Mouse (Mus musculus) lung, embryonic 16.5 days (tissue): ENCODE measurements around the gene Ppp2r5a. TPM values are rescaled to one million over a fixed set of nuclear protein-coding genes. Genes with fewer than 3 reads are reported as not detected.

Experiments
- ATAC-seq: fragments of 200-750 bp; cut with Nextera tagmentation; 2 replicates; pipeline ENCODE4 v1.8.0; 2017; ENCODE audit warnings: low read depth, mild to moderate bottlenecking, moderate library complexity
- H3K27ac ChIP-seq: fragments of 300-500 bp; sonication (generic); 2 replicates; pipeline ENCODE4 v1.5.1; 2014; ENCODE audit warnings: mild to moderate bottlenecking, control low read depth, low read length
- H3K27me3 ChIP-seq: fragments of 300-500 bp; sonication (generic); 2 replicates; pipeline ENCODE4 v1.6.1; 2014; ENCODE audit warnings: low read depth, low read length, mixed read lengths; ENCODE audit not compliant: control insufficient read depth, insufficient read depth
- H3K36me3 ChIP-seq: fragments of 300-500 bp; sonication (generic); 2 replicates; pipeline ENCODE4 v1.6.1; 2014; ENCODE audit warnings: low read length; ENCODE audit not compliant: control insufficient read depth, insufficient read depth
- H3K4me1 ChIP-seq: fragments of 300-500 bp; sonication (generic); replicated peaks from 2 replicates; pipeline ENCODE4 v1.6.1; 2014; ENCODE audit warnings: low read length, mixed read lengths; ENCODE audit not compliant: control insufficient read depth, insufficient read depth
- H3K4me2 ChIP-seq: fragments of 300-500 bp; sonication (generic); 2 replicates; pipeline ENCODE4 v1.6.1; 2014; ENCODE audit warnings: low read depth, low read length, control low read depth
- H3K4me3 ChIP-seq: fragments of 300-500 bp; sonication (generic); 2 replicates; pipeline ENCODE4 v1.5.1; 2014; ENCODE audit warnings: mild to moderate bottlenecking, low read length, control low read depth
- H3K9ac ChIP-seq: fragments of 300-500 bp; sonication (generic); 2 replicates; pipeline ENCODE4 v1.6.1; 2014; ENCODE audit warnings: low read length, control low read depth
- H3K9me3 ChIP-seq: fragments of 300-500 bp; sonication (generic); 2 replicates; pipeline ENCODE4 v1.6.1; 2016; ENCODE audit warnings: low read length; ENCODE audit not compliant: control insufficient read depth
- WGBS: fragments of 180-500 bp; shearing (Covaris S2); extraction: QIAGEN DNeasy Blood & Tissue Kit; methylation state at CpG from one replicate; pipeline ENCODE4 v1.1.7; 2014; 5-methylcytosine and 5-hydroxymethylcytosine counted together
- polyA plus RNA-seq: library from polyadenylated mRNA; unstranded; fragments of >200 nt; fragmentation: Nextera tagmentation; extraction: Ambion mirVana; gene quantifications from 2 replicates; pipeline ENCODE4 v1.2.1, GENCODE M21; 2015

The Ppp2r5a gene
- polyA plus RNA-seq, 1 experiment from 2014 or later: 18.4 TPM

- Histone ChIP-seq H3K4me1 (peaks cover 17% of the 10 kb centered on the region), H3K4me2 (no peak overlapping the region), H3K36me3 (peaks cover 34% of the 10 kb centered on the region), H3K27me3 (no peaks in the 10 kb centered on the region), H3K9me3 (no peaks in the 10 kb centered on the region), H3K9ac (no peak overlapping the region), H3K27ac (no peak overlapping the region), H3K4me3 (no peak overlapping the region)
- ATAC-seq: no peak
- WGBS: 59% methylated on average over 14 of the region's 14 CpGs
Observed at GRCm38 (mm10) chr1:191352786-191353488, 50.1 kb downstream of the Ppp2r5a start.

- Histone ChIP-seq H3K4me3 (no peak overlapping the region), H3K27ac (no peak overlapping the region), H3K4me2 (no peak overlapping the region), H3K27me3 (no peaks in the 10 kb centered on the region), H3K4me1 (peaks cover 17% of the 10 kb centered on the region), H3K9ac (no peak overlapping the region), H3K9me3 (no peaks in the 10 kb centered on the region), H3K36me3 (peaks cover 25% of the 10 kb centered on the region)
- no peak for ATAC-seq
- WGBS: 94% methylated on average over 5 of the region's 5 CpGs
Observed at GRCm38 (mm10) chr1:191350355-191350754, 52.7 kb downstream of the Ppp2r5a start.

- H3K4me3 ChIP-seq: no peak overlapping the region
- no peaks in the 10 kb centered on the region for H3K9me3 ChIP-seq
- H3K27ac ChIP-seq: peak overlapping the region; percentile 63
- ATAC-seq: peak; percentile 62
- H3K4me2 ChIP-seq: no peak overlapping the region
- peak overlapping the region; percentile 36; the same call in 1 of the 2 replicates for H3K9ac ChIP-seq
- peaks cover 17% of the 10 kb centered on the region for H3K4me1 ChIP-seq
- peaks cover 23% of the 10 kb centered on the region for H3K36me3 ChIP-seq
- H3K27me3 ChIP-seq: no peaks in the 10 kb centered on the region
- 54% methylated on average over 23 of the region's 23 CpGs for WGBS
Observed at GRCm38 (mm10) chr1:191349486-191350037, 53.5 kb downstream of the Ppp2r5a start.

GRCm38 (mm10) chr1:191348996-191349395 lies 54.1 kb downstream of the Ppp2r5a start:
- H3K9ac ChIP-seq: no peak overlapping the region
- WGBS: 13% methylated on average over 5 of the region's 5 CpGs
- no peak overlapping the region for H3K4me2 ChIP-seq

GRCm38 (mm10) chr1:191348592-191348991 lies 54.5 kb downstream of the Ppp2r5a start:
- Histone ChIP-seq H3K4me3 (no peak overlapping the region), H3K27me3 (no peaks in the 10 kb centered on the region), H3K27ac (peak overlapping the region; percentile 20; the same call in 1 of the 2 replicates), H3K36me3 (peaks cover 21% of the 10 kb centered on the region; the same call in 1 of the 2 replicates), H3K4me1 (peaks cover 17% of the 10 kb centered on the region), H3K4me2 (no peak overlapping the region), H3K9me3 (no peaks in the 10 kb centered on the region), H3K9ac (no peak overlapping the region)
- 20% methylated on average over 2 of the region's 2 CpGs for WGBS
- ATAC-seq: peak; percentile 35

More at GRCm38 (mm10) chr1:191348996-191349395, 54.1 kb downstream of the Ppp2r5a start:
- peaks cover 17% of the 10 kb centered on the region for H3K4me1 ChIP-seq
- H3K27ac ChIP-seq: peak overlapping the region; percentile 63
- no peaks in the 10 kb centered on the region for H3K27me3 ChIP-seq
- H3K4me3 ChIP-seq: no peak overlapping the region
- H3K9me3 ChIP-seq: no peaks in the 10 kb centered on the region
- peak; percentile 93 for ATAC-seq
- peaks cover 20% of the 10 kb centered on the region; the same call in 1 of the 2 replicates for H3K36me3 ChIP-seq

GRCm38 (mm10) chr1:191347602-191348001 lies 55.5 kb downstream of the Ppp2r5a start:
- ATAC-seq: no peak
- WGBS: 92% methylated on average over 8 of the region's 8 CpGs

GRCm38 (mm10) chr1:191340530-191340929 lies 62.5 kb downstream of the Ppp2r5a start:
- no peak overlapping the region for H3K9ac ChIP-seq
- H3K27me3 ChIP-seq: no peaks in the 10 kb centered on the region
- no peaks in the 10 kb centered on the region for H3K9me3 ChIP-seq
- no peaks in the 10 kb centered on the region for H3K4me1 ChIP-seq
- H3K4me3 ChIP-seq: no peak overlapping the region
- peaks cover 28% of the 10 kb centered on the region for H3K36me3 ChIP-seq
- WGBS: 82% methylated on average over 4 of the region's 4 CpGs
- H3K27ac ChIP-seq: no peak overlapping the region
- no peak overlapping the region for H3K4me2 ChIP-seq
- ATAC-seq: no peak

More at GRCm38 (mm10) chr1:191347602-191348001, 55.5 kb downstream of the Ppp2r5a start:
- H3K4me1 ChIP-seq: peaks cover 17% of the 10 kb centered on the region
- H3K9me3 ChIP-seq: no peaks in the 10 kb centered on the region
- no peak overlapping the region for H3K27ac ChIP-seq
- no peak overlapping the region for H3K4me2 ChIP-seq
- no peak overlapping the region for H3K9ac ChIP-seq
- H3K36me3 ChIP-seq: peaks cover 18% of the 10 kb centered on the region; the same call in 1 of the 2 replicates
- no peak overlapping the region for H3K4me3 ChIP-seq
- H3K27me3 ChIP-seq: no peaks in the 10 kb centered on the region

- no peaks in the 10 kb centered on the region for H3K27me3 ChIP-seq
- H3K36me3 ChIP-seq: peaks cover 25% of the 10 kb centered on the region
- ATAC-seq: no peak
- H3K27ac ChIP-seq: no peak overlapping the region
- H3K4me2 ChIP-seq: no peak overlapping the region
- no peak overlapping the region for H3K4me3 ChIP-seq
- 75% methylated on average over 2 of the region's 2 CpGs for WGBS
- H3K9me3 ChIP-seq: no peaks in the 10 kb centered on the region
- H3K9ac ChIP-seq: no peak overlapping the region
- H3K4me1 ChIP-seq: no peaks in the 10 kb centered on the region
Observed at GRCm38 (mm10) chr1:191339876-191340275, 63.2 kb downstream of the Ppp2r5a start.

- Histone ChIP-seq H3K27ac (no peak overlapping the region), H3K9me3 (no peaks in the 10 kb centered on the region), H3K36me3 (peaks cover 14% of the 10 kb centered on the region), H3K4me3 (no peak overlapping the region), H3K4me2 (no peak overlapping the region), H3K4me1 (no peaks in the 10 kb centered on the region), H3K9ac (no peak overlapping the region), H3K27me3 (no peaks in the 10 kb centered on the region)
- ATAC-seq: no peak
- 83% methylated on average over 5 of the region's 5 CpGs for WGBS
Observed at GRCm38 (mm10) chr1:191334500-191334899, 68.6 kb downstream of the Ppp2r5a start.
